In genomic region chr9:60693986-60694385, GRCm38 (mm10) we compare ENCODE assay signal across 8 mouse cellular contexts. TPM values are rescaled to one million over a fixed set of nuclear protein-coding genes. Genes with fewer than 3 reads are reported as not detected.
DNase-seq lines count a peak whose midpoint lies in the region; ATAC-seq lines count a peak whose summit lies in the region.

No protein-coding gene starts in this region.

- no peaks in the 10 kb centered on the region for H3K9me3 ChIP-seq in forebrain, embryonic 11.5 days (ENCODE audit: control insufficient read depth, low read length)
- no peaks in the 10 kb centered on the region for H3K9me3 ChIP-seq in forebrain, embryonic 14.5 days (replicated peaks; ENCODE audit: control insufficient read depth, low read length)
- H3K9me3 ChIP-seq in limb, embryonic 11.5 days (ENCODE audit: control insufficient read depth, low read length), result no peaks in the 10 kb centered on the region
- H3K9me3 ChIP-seq in limb, embryonic 10.5 days (replicated peaks), result no peaks in the 10 kb centered on the region

- H3K4me2 ChIP-seq in forebrain, embryonic 11.5 days (ENCODE audit: low read depth, low read length, severe bottlenecking), result no peak overlapping the region
- no peak overlapping the region for H3K4me2 ChIP-seq in forebrain, embryonic 14.5 days (ENCODE audit: low read length)
- no peak overlapping the region for H3K4me2 ChIP-seq in limb, embryonic 11.5 days (ENCODE audit: low read depth, severe bottlenecking)

- no peak for ATAC-seq in forebrain, embryonic 11.5 days (replicated peaks; ENCODE audit: low FRiP score)
- no peak for ATAC-seq in forebrain, embryonic 14.5 days
- ATAC-seq in limb, embryonic 11.5 days (ENCODE audit: insufficient number of reproducible peaks, low FRiP score, low TSS enrichment, low read depth), result no peak

- H3K9ac ChIP-seq in forebrain, embryonic 11.5 days (ENCODE audit: low read length), result no peak overlapping the region
- H3K9ac ChIP-seq in forebrain, embryonic 14.5 days (ENCODE audit: low read length), result no peak overlapping the region
- H3K9ac ChIP-seq in limb, embryonic 11.5 days (ENCODE audit: low read length), result no peak overlapping the region

- WGBS in forebrain, embryonic 11.5 days, result 50% methylated on average over 2 of the region's 2 CpGs
- 70% methylated on average over 2 of the region's 2 CpGs for WGBS in forebrain, embryonic 14.5 days
- 53% methylated on average over 2 of the region's 2 CpGs for WGBS in limb, embryonic 11.5 days
- 56% methylated on average over 2 of the region's 2 CpGs for WGBS in limb, embryonic 10.5 days

- peak; percentile 62 for DNase-seq in forebrain, embryonic 11.5 days (ENCODE audit: low spot score)
- DNase-seq in forebrain, embryonic 14.5 days (ENCODE audit: low spot score), result no peak
- peak; percentile 40 for DNase-seq in limb, embryonic 11.5 days (ENCODE audit: low spot score)
- DNase-seq in limb, embryonic 10.5 days (ENCODE audit: low spot score), result no peak
- peak; percentile 75 for DNase-seq in ES-CJ7 (ENCODE audit: low read depth, low spot score)
- peak; percentile 20 for DNase-seq in induced T-regulatory cell, adult 2 months (ENCODE audit: low read depth)
- DNase-seq in natural killer cell, adult 2 months (ENCODE audit: low spot score in 2 of 2), result no peak
- no peak for DNase-seq in right cerebral cortex, adult 18-20 months

- no peaks in the 10 kb centered on the region for H3K27me3 ChIP-seq in forebrain, embryonic 11.5 days (ENCODE audit: control insufficient read depth, insufficient read depth, low read length)
- no peaks in the 10 kb centered on the region for H3K27me3 ChIP-seq in forebrain, embryonic 14.5 days (replicated peaks; ENCODE audit: control insufficient read depth, insufficient read depth, low read length)
- no peaks in the 10 kb centered on the region for H3K27me3 ChIP-seq in limb, embryonic 11.5 days (ENCODE audit: control insufficient read depth, insufficient read depth, low read length)
- no peaks in the 10 kb centered on the region for H3K27me3 ChIP-seq in limb, embryonic 10.5 days (ENCODE audit: low read depth, poor library complexity, severe bottlenecking)

- no peak overlapping the region for H3K27ac ChIP-seq in forebrain, embryonic 11.5 days (ENCODE audit: low read depth, low read length)
- H3K27ac ChIP-seq in forebrain, embryonic 14.5 days (ENCODE audit: low read depth, low read length), result no peak overlapping the region
- H3K27ac ChIP-seq in limb, embryonic 11.5 days (replicated peaks; ENCODE audit: low read depth, low read length), result no peak overlapping the region
- no peak overlapping the region for H3K27ac ChIP-seq in limb, embryonic 10.5 days

- no peaks in the 10 kb centered on the region for H3K36me3 ChIP-seq in forebrain, embryonic 11.5 days (ENCODE audit: control insufficient read depth, insufficient read depth, low read length)
- H3K36me3 ChIP-seq in forebrain, embryonic 14.5 days (ENCODE audit: control insufficient read depth, insufficient read depth, low read length), result no peaks in the 10 kb centered on the region
- H3K36me3 ChIP-seq in limb, embryonic 11.5 days (ENCODE audit: control insufficient read depth, insufficient read depth, low read length), result no peaks in the 10 kb centered on the region
- no peaks in the 10 kb centered on the region for H3K36me3 ChIP-seq in limb, embryonic 10.5 days

- H3K4me3 ChIP-seq in forebrain, embryonic 11.5 days (ENCODE audit: low read depth, low read length), result no peak overlapping the region
- no peak overlapping the region for H3K4me3 ChIP-seq in forebrain, embryonic 14.5 days (ENCODE audit: low read depth, low read length)
- no peak overlapping the region for H3K4me3 ChIP-seq in limb, embryonic 11.5 days (ENCODE audit: low read depth, low read length)
- no peak overlapping the region for H3K4me3 ChIP-seq in limb, embryonic 10.5 days

- no peaks in the 10 kb centered on the region for H3K4me1 ChIP-seq in forebrain, embryonic 11.5 days (replicated peaks; ENCODE audit: control insufficient read depth, insufficient read depth, low read length)
- no peaks in the 10 kb centered on the region for H3K4me1 ChIP-seq in forebrain, embryonic 14.5 days (ENCODE audit: control insufficient read depth, insufficient read depth, low read length)
- H3K4me1 ChIP-seq in limb, embryonic 11.5 days (ENCODE audit: control insufficient read depth, insufficient read depth, low read length), result no peaks in the 10 kb centered on the region
- no peaks in the 10 kb centered on the region for H3K4me1 ChIP-seq in limb, embryonic 10.5 days

RNA-seq across cellular contexts. Expression of gene Lrrc49, which starts 6.0 kb away (rescaled TPM):
- polyA plus RNA-seq in forebrain, embryonic 11.5 days (2014; fragmentation: Nextera tagmentation; extraction: Ambion mirVana), result 48.0 and 49.2 TPM in 2 replicates
- polyA plus RNA-seq in forebrain, embryonic 14.5 days (2014; fragmentation: Nextera tagmentation; extraction: Ambion mirVana), result 72.3 and 78.7 TPM in 2 replicates
- polyA plus RNA-seq in limb, embryonic 11.5 days (2014; fragmentation: Nextera tagmentation; extraction: Ambion mirVana), result 26.5 and 28.1 TPM in 2 replicates
- polyA plus RNA-seq in limb, embryonic 10.5 days (2016; fragmentation: Nextera tagmentation; extraction: Ambion mirVana), result 20.9 and 21.7 TPM in 2 replicates

RNA-seq across cellular contexts. Expression of gene Larp6, which starts 18.8 kb away (rescaled TPM):
- 1.4 and 2.5 TPM in 2 replicates for polyA plus RNA-seq in forebrain, embryonic 11.5 days (2014; fragmentation: Nextera tagmentation; extraction: Ambion mirVana)
- 5.9 and 7.8 TPM in 2 replicates for polyA plus RNA-seq in forebrain, embryonic 14.5 days (2014; fragmentation: Nextera tagmentation; extraction: Ambion mirVana)
- polyA plus RNA-seq in limb, embryonic 11.5 days (2014; fragmentation: Nextera tagmentation; extraction: Ambion mirVana), result 1.3 and 2.1 TPM in 2 replicates
- polyA plus RNA-seq in limb, embryonic 10.5 days (2016; fragmentation: Nextera tagmentation; extraction: Ambion mirVana), result 0.33 and 1.0 TPM in 2 replicates

Comparison
In these comparisons a context has a peak if more than half of its experiments do, and no peak if none do; other contexts are left out.
1. DNase-seq: peak in forebrain, embryonic 11.5 days (single experiment), limb, embryonic 11.5 days (single experiment), ES-CJ7 (single experiment) and induced T-regulatory cell, adult 2 months (single experiment); none in forebrain, embryonic 14.5 days (single experiment), limb, embryonic 10.5 days (single experiment), natural killer cell, adult 2 months (0 of 2) and right cerebral cortex, adult 18-20 months (single experiment).